Mouse (Mus musculus) heart, adult 2 months (tissue): ENCODE results near the gene Bdkrb1.

Experiments
- CTCF ChIP-seq: fragments of 200-600 bp; IDR thresholded peaks from 2 replicates; pipeline ENCODE4 v1.8.1; 2022; ENCODE audit warnings: antibody characterized with exemption, mild to moderate bottlenecking, moderate library complexity
- EP300 ChIP-seq: fragments of 200-500 bp; IDR thresholded peaks from 2 replicates; pipeline ENCODE4 v1.6.1; 2011; ENCODE audit warnings: low read depth, low read length, control low read depth; ENCODE audit not compliant: insufficient read depth

GRCm38 (mm10) chr12:105555172-105555571 lies 47.7 kb upstream of the Bdkrb1 start:
- TF ChIP-seq CTCF (no peak), EP300 (no peak)
